Mouse (Mus musculus) heart, embryonic 12.5 days (tissue): ENCODE measurements at regions not wholly inside any gene's neighbourhood (a gene's known extent, or its start where the extent isn't known, plus 50 kb on each side); places are given as distances from the start of the nearest gene placed in this dataset.

Experiments used
- ATAC-seq: fragments of 200-750 bp; cut with Nextera tagmentation; 2 replicates; pipeline ENCODE4 v1.8.0; 2017; ENCODE audit warnings: moderate TSS enrichment, moderate library complexity; ENCODE audit not compliant: insufficient number of reproducible peaks, low FRiP score
- H3K27ac ChIP-seq: fragments of 300-500 bp; sonication (generic); 2 replicates; pipeline ENCODE4 v1.5.1; 2016; ENCODE audit warnings: mild to moderate bottlenecking, moderate library complexity; ENCODE audit not compliant: poor library complexity, severe bottlenecking
- H3K27me3 ChIP-seq: fragments of 300-500 bp; sonication (generic); replicated peaks from 2 replicates; pipeline ENCODE4 v1.6.1; 2016; ENCODE audit warnings: mild to moderate bottlenecking, moderate library complexity
- H3K36me3 ChIP-seq: fragments of 300-500 bp; sonication (generic); 2 replicates; pipeline ENCODE4 v1.6.1; 2016; ENCODE audit warnings: mild to moderate bottlenecking, moderate library complexity
- H3K4me1 ChIP-seq: fragments of 300-500 bp; sonication (generic); replicated peaks from 2 replicates; pipeline ENCODE4 v1.6.1; 2016; ENCODE audit warnings: mild to moderate bottlenecking
- H3K4me2 ChIP-seq: fragments of 300-500 bp; sonication (generic); 2 replicates; pipeline ENCODE4 v1.6.1; 2016; ENCODE audit warnings: mild to moderate bottlenecking, moderate library complexity
- H3K4me3 ChIP-seq: fragments of 300-500 bp; sonication (generic); 2 replicates; pipeline ENCODE4 v1.5.1; 2016; ENCODE audit warnings: mild to moderate bottlenecking
- H3K9ac ChIP-seq: fragments of 300-500 bp; sonication (generic); 2 replicates; pipeline ENCODE4 v1.6.1; 2016; ENCODE audit warnings: mild to moderate bottlenecking, moderate library complexity
- H3K9me3 ChIP-seq: fragments of 300-500 bp; sonication (generic); replicated peaks from 2 replicates; pipeline ENCODE4 v1.6.1; 2016; ENCODE audit warnings: mild to moderate bottlenecking, moderate library complexity
- WGBS: fragments of 180-500 bp; shearing (Covaris S2); methylation state at CpG from one replicate; pipeline ENCODE4 v1.1.7; 2016; 5-methylcytosine and 5-hydroxymethylcytosine counted together

DNA sequence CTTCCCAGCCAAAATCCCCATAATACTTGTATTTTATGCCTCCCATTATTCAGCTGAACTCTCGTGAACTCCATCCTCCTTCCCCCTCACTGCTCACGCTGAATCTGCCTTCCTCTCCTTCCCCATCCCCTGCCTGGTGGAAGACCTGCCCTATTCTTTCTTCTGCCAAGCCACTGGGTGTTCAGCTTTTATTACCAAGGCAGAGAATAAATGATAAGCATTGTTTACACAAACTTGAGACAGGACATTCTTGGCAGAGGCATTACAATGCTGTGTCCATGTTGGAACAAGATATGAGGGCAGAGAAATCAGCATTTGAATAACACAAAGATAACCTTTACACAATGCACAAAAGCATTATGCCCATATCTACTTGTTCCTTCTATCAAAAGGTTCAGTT lies 80.2 kb downstream of the Dhrs2 start:
- Histone ChIP-seq H3K27ac (no peak overlapping the region), H3K4me2 (no peak overlapping the region), H3K36me3 (no peaks in the 10 kb centered on the region), H3K27me3 (no peaks in the 10 kb centered on the region), H3K4me1 (peaks cover 11% of the 10 kb centered on the region; the same call in 1 of the 2 replicates), H3K4me3 (no peak overlapping the region), H3K9ac (no peak overlapping the region), H3K9me3 (no peaks in the 10 kb centered on the region)
- WGBS: 54% methylated on average over 2 of the region's 2 CpGs
- no peak for ATAC-seq

DNA sequence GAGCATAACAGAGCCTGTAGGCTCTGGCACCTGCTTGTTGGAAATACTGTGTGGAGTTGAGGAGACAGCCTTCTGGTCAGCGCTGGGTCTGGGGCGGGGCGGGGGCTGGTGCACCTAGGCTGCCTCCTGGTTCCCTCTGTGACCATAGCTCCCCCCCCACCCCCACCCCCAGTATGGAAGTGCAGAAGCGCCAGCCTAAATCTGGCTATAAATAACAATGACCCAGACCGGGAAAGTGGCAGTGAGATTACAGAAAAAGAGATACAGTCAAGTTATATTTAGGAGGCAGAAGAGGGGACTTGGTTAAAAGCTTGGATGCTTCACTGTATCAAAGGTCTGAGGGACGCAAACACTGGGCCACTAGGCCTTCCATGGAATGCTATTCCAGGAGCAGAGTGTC lies 91.8 kb downstream of the Dhrs2 start:
- Histone ChIP-seq H3K27me3 (no peaks in the 10 kb centered on the region), H3K36me3 (no peaks in the 10 kb centered on the region), H3K4me1 (peaks cover 10% of the 10 kb centered on the region; the same call in 1 of the 2 replicates), H3K9ac (no peak overlapping the region), H3K9me3 (no peaks in the 10 kb centered on the region; the same call in 1 of the 2 replicates), H3K4me3 (no peak overlapping the region), H3K27ac (peak overlapping the region; percentile 88), H3K4me2 (peak overlapping the region; percentile 37)
- 0 out of 2 replicates have a peak, but pooled peaks have one; percentile 45 for ATAC-seq
- 29% methylated on average over 6 of the region's 6 CpGs for WGBS

DNA sequence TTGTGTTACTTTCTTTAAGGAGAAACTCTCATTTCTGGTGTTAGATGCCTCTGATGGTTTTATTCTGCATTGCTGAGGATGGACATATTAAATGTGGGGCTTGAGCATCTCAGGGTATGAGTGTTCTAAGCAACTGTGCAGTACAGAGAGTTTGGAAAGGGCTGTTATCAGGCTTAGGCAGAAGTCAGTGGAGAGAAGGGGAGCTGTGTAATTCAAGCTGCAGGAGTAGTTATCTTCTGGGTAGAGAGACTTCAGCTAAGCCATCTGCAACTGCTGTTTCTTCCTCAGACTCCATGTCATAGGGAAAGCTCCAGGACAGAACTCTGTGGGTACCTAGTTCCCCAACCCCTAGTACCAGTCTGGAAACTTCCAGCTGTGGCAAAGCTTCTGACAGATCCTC lies 102.1 kb downstream of the Dhrs2 start:
- Histone ChIP-seq H3K27me3 (no peaks in the 10 kb centered on the region), H3K36me3 (no peaks in the 10 kb centered on the region), H3K9me3 (no peaks in the 10 kb centered on the region), H3K9ac (no peak overlapping the region), H3K4me1 (peaks cover 6% of the 10 kb centered on the region; the same call in 1 of the 2 replicates), H3K27ac (no peak overlapping the region), H3K4me2 (no peak overlapping the region), H3K4me3 (no peak overlapping the region)
- no peak for ATAC-seq

DNA sequence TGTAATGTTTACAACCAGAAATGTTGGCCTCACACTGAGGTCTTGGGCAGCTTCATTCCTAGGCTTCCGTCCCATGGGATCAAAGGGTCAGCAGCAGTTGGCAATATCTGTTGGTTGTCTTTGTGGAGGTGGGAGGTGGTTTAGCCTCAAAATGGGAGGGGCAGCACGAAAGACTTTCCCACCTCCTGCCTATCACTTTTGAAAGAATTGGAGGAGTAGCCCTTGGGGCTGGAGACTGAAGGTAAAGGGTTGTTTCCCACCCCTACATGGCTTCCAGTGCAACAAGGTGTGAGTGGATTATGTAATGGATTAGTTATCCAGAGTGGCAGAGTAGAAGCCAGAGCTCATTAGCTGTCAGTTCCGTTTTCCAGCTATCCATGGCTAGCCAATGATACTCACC lies 102.5 kb downstream of the Dhrs2 start:
- Histone ChIP-seq H3K9me3 (no peaks in the 10 kb centered on the region), H3K4me2 (no peak overlapping the region), H3K4me1 (peaks cover 6% of the 10 kb centered on the region; the same call in 1 of the 2 replicates), H3K4me3 (no peak overlapping the region), H3K27ac (no peak overlapping the region), H3K27me3 (no peaks in the 10 kb centered on the region), H3K9ac (no peak overlapping the region), H3K36me3 (no peaks in the 10 kb centered on the region)
- WGBS: 49% methylated on average over 3 of the region's 3 CpGs
- no peak for ATAC-seq

DNA sequence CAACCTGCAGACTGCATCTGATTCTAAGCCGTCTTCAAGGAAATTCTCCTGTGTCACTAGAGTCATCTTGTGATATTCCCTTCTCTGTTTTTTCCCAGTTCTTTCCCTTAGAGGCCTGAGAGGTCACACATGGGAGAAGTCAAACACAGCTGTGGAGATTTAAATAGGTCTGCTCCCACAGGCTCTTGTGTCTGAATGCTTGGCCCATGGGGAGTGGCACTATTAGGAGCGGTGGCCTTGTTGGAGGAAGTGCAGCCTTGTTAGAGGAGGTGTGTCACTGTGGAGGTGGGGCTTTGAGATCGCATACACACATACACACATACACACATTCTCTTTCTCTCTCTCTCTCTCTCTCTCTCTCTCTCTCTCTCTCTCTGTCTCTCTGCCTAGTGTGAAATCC lies 112.0 kb downstream of the Dhrs2 start:
- Histone ChIP-seq H3K27me3 (no peaks in the 10 kb centered on the region), H3K9ac (no peak overlapping the region), H3K4me3 (no peak overlapping the region), H3K9me3 (no peaks in the 10 kb centered on the region), H3K36me3 (no peaks in the 10 kb centered on the region), H3K4me1 (peaks cover 14% of the 10 kb centered on the region), H3K27ac (no peak overlapping the region), H3K4me2 (no peak overlapping the region)
- no peak for ATAC-seq
- WGBS: 62% methylated on average over 3 of the region's 3 CpGs

DNA sequence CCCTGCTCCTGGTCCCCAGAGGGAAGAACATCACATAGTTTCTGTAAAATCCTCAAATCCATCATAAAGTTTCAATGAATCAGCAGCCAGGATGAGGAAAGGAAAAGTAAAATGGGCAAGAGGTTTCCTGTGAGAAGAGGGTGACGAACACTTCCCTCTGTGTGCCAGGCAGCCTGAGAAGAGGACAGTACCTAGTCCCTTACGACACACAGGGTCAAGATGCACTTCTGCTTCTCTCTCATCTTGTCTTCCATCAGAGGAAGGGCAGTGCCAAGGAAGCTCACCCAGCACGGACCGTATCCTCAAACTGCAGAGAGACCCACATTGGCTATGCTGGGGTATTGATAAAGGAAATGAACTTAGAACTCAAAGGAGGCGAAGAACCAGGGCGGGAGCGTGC lies 112.5 kb downstream of the Dhrs2 start:
- Histone ChIP-seq H3K27ac (no peak overlapping the region), H3K4me1 (peaks cover 19% of the 10 kb centered on the region), H3K9me3 (no peaks in the 10 kb centered on the region), H3K4me3 (no peak overlapping the region), H3K4me2 (no peak overlapping the region), H3K27me3 (no peaks in the 10 kb centered on the region), H3K36me3 (no peaks in the 10 kb centered on the region), H3K9ac (no peak overlapping the region)
- WGBS: 85% methylated on average over 7 of the region's 7 CpGs
- ATAC-seq: no peak

DNA sequence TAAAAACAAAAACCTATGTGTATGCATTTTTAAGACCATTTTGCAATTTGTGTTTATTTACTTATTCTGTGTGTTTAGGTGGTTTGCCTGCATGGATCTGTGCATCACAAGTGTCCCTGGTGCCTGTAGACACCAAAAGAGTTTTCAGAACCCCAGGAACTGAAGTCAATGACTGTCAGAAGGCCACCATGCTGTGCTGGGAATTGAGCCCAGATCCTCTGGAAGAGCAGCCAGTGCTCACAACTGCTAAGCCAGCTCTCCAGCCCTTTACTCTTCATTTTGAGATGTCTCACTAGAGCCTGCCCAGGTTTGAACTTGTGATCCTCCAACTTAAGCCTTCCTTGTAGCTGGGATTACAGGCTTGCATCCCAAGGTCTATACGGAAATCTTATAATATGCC lies 113.8 kb downstream of the Dhrs2 start:
- WGBS: 74% methylated on average over 1 of the region's 1 CpGs
- Histone ChIP-seq H3K27ac (no peak overlapping the region), H3K4me2 (no peak overlapping the region), H3K4me3 (no peak overlapping the region), H3K9me3 (no peaks in the 10 kb centered on the region), H3K9ac (no peak overlapping the region), H3K27me3 (no peaks in the 10 kb centered on the region), H3K36me3 (no peaks in the 10 kb centered on the region), H3K4me1 (peaks cover 19% of the 10 kb centered on the region)
- ATAC-seq: no peak

DNA sequence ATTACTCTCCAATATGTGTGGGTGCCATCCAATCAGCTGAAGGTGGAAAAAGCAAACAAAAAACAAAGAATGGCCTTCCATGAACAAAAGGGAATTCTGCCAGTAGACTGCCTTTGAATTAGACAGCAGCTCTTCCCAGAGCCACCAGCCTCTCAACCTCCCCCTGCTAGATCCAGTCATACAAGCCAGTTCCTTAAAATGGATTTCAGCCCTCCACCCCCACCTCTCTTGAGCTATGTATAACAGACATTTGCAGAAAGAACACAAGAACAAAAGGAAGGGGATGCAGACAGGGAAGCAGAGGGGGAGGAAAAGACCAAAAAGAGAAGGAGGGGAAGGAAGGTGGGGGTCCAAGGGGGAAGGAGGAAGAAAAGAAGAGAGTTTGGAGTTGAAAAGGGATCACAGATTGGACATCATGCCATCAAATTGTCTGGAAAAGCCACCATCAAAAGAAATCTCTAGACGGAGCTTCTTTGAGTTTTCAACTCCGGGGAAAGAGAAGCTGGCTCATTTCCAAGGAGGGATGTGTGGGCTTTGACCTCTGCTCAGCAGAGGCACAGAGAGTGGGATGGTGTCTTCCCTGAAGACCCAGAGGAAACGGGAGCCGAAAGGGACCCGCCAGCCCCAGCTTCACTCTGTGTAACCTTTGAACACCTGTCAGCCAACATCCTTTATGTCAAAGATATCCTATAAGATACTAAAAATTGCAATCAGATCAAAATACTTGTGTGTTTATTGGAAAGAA lies 114.8 kb downstream of the Dhrs2 start:
- no peaks in the 10 kb centered on the region for H3K36me3 ChIP-seq
- no peaks in the 10 kb centered on the region for H3K27me3 ChIP-seq
- H3K4me1 ChIP-seq: peaks cover 19% of the 10 kb centered on the region
- WGBS: 49% methylated on average over 5 of the region's 5 CpGs
- ATAC-seq: no peak
- no peak overlapping the region for H3K4me2 ChIP-seq
- H3K4me3 ChIP-seq: no peak overlapping the region
- H3K27ac ChIP-seq: no peak overlapping the region
- no peaks in the 10 kb centered on the region for H3K9me3 ChIP-seq
- H3K9ac ChIP-seq: no peak overlapping the region

DNA sequence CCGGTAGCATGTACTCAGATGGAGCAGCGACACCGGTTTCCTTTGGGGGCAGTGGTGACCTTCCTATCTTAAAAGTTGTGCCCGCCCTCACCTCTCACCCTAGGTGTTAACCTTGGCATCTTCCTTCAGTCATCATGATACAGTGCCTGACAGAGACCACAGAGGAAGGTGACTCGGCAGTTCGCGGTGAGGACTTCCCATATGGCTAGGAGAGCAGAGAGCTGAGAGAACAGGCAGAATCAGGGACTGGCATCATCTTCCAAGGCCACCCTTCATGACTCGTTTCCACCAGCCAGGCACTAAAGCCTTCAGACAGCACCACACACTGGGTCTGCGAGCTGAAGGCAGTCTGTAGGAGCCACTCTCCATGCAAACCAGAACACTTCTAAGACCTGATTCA lies 116.2 kb downstream of the Dhrs2 start:
- H3K27me3 ChIP-seq: no peaks in the 10 kb centered on the region
- peak overlapping the region; percentile 51 for H3K27ac ChIP-seq
- WGBS: 58% methylated on average over 9 of the region's 9 CpGs
- peaks cover 19% of the 10 kb centered on the region for H3K4me1 ChIP-seq
- no peaks in the 10 kb centered on the region for H3K36me3 ChIP-seq
- no peaks in the 10 kb centered on the region for H3K9me3 ChIP-seq
- ATAC-seq: no peak
- H3K9ac ChIP-seq: no peak overlapping the region
- no peak overlapping the region for H3K4me3 ChIP-seq
- no peak overlapping the region for H3K4me2 ChIP-seq

DNA sequence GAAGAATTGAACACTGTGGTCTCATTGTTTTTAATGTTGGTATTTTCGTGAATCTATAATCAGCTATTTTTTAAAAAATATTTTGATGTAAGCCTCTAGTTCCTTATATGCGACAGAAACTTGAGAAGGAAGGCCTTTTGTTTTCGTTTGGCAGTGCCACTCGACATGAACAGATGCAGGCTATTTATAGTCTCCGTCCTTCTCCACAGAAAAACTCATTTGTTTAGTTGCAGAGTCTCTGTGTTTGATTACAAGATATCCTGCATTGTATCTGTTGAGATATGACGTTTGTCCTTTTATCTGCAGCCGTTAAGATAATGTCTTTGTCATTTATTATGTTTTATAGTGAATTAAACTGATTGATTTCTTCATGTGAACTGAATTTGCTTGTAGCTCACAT lies 116.7 kb downstream of the Dhrs2 start:
- H3K4me1 ChIP-seq: peaks cover 19% of the 10 kb centered on the region
- peak overlapping the region; percentile 51 for H3K27ac ChIP-seq
- no peaks in the 10 kb centered on the region for H3K36me3 ChIP-seq
- 29% methylated on average over 7 of the region's 7 CpGs for WGBS
- H3K4me3 ChIP-seq: no peak overlapping the region
- H3K27me3 ChIP-seq: no peaks in the 10 kb centered on the region
- no peak overlapping the region for H3K4me2 ChIP-seq
- H3K9me3 ChIP-seq: no peaks in the 10 kb centered on the region
- no peak overlapping the region for H3K9ac ChIP-seq
- ATAC-seq: no peak

DNA sequence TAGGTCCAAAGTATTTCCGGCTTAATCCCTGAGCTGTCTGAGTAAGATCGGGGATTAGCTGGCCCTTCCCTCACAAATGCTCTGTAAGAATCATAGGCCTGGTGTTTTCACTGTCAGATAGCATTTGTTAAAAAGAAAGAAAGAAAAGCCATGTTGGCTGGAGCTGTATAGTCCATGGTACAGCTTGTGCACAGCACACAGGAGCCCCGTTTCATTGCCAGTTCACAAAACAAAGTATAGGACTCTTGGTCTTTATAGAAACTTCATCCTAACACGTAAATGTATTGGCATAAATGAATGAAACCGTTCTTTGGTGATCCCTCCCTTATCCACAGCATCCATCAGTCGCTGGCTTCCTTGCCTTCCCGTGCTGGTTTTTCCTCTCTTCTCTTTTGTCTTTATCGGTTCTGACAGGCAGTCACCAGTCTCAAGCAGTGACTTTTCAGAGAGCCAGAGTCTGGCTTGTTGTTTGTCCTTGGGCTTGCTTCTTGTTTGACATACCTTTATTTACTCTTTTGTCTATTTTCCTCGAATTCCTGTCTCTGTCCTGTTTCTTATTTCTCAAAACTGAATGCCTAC lies 117.3 kb downstream of the Dhrs2 start:
- no peaks in the 10 kb centered on the region for H3K36me3 ChIP-seq
- no peaks in the 10 kb centered on the region for H3K27me3 ChIP-seq
- H3K4me1 ChIP-seq: peaks cover 19% of the 10 kb centered on the region
- no peak overlapping the region for H3K4me2 ChIP-seq
- 42% methylated on average over 9 of the region's 9 CpGs for WGBS
- H3K9ac ChIP-seq: no peak overlapping the region
- ATAC-seq: no peak
- H3K27ac ChIP-seq: no peak overlapping the region
- no peaks in the 10 kb centered on the region for H3K9me3 ChIP-seq
- no peak overlapping the region for H3K4me3 ChIP-seq

DNA sequence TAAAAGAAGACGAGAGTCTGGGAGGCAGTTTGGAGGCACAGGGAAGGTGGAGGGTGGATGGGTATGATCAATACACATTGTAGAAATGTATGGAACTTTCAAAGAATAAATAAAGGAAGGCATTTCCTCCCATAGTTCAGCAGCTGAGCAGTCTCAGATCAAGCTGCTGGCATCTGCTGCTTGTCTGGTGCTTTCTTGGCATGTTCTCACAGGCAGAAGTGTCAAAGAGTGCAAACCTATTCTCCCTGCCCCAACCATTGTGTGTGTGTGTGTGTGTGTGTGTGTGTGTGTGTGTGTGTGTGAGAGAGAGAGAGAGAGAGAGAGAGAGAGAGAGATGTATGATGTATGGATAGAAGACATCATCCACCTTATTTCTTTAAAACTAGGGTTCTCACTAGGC lies 121.5 kb downstream of the Dhrs2 start:
- WGBS: 55% methylated on average over 1 of the region's 1 CpGs
- Histone ChIP-seq H3K4me2 (no peak overlapping the region), H3K27ac (no peak overlapping the region), H3K9ac (no peak overlapping the region), H3K4me1 (peaks cover 5% of the 10 kb centered on the region), H3K9me3 (no peaks in the 10 kb centered on the region), H3K27me3 (no peaks in the 10 kb centered on the region), H3K4me3 (no peak overlapping the region), H3K36me3 (no peaks in the 10 kb centered on the region)
- ATAC-seq: no peak
